Mouse (Mus musculus) urinary bladder, postnatal 14 days (tissue): ENCODE measurements around the gene Gtf2i.
A peak's percentile ranks its signal among the peaks of the same experiment; 100 is the strongest.
"Not testable (repeated sequence)": the region's sequence is repeated elsewhere in the genome, so short reads cannot be mapped to it uniquely, and the experiment has no call there.

Experiments
- DNase-seq: peaks from one replicate; pipeline ENCODE4 v3.0.0; 2021; ENCODE audit warnings: low spot score

Gene Gtf2i

GRCm38 (mm10) chr5:134314688-134315622 is at the start of gene Gtf2i:
Gene Gtf2i, minus strand, starts transcription at chr5:134314760.
- peak; percentile 94 for DNase-seq

GRCm38 (mm10) chr5:134359101-134359500 is 44.5 kb upstream of the Gtf2i start:
- DNase-seq, result no peak

GRCm38 (mm10) chr5:134355372-134355771 is 40.8 kb upstream of the Gtf2i start:
- not testable (repeated sequence) for DNase-seq

GRCm38 (mm10) chr5:134353117-134353516 is 38.6 kb upstream of the Gtf2i start:
- DNase-seq, result no peak

- DNase-seq, result no peak
Observed at GRCm38 (mm10) chr5:134352527-134353001, 38.0 kb upstream of the Gtf2i start.

- peak; percentile 79 for DNase-seq
Observed at GRCm38 (mm10) chr5:134350660-134351059, 36.1 kb upstream of the Gtf2i start.

- no peak for DNase-seq
Observed at GRCm38 (mm10) chr5:134347066-134347465, 32.5 kb upstream of the Gtf2i start.

- no peak for DNase-seq
Observed at GRCm38 (mm10) chr5:134345449-134345848, 30.9 kb upstream of the Gtf2i start.

GRCm38 (mm10) chr5:134344076-134344475 is 29.5 kb upstream of the Gtf2i start:
- DNase-seq, result no peak

GRCm38 (mm10) chr5:134343530-134343929 is 29.0 kb upstream of the Gtf2i start:
- DNase-seq, result not testable (repeated sequence)

GRCm38 (mm10) chr5:134342503-134343205 is 28.1 kb upstream of the Gtf2i start:
- DNase-seq, result no peak

GRCm38 (mm10) chr5:134341721-134342120 is 27.2 kb upstream of the Gtf2i start:
- no peak for DNase-seq

GRCm38 (mm10) chr5:134341321-134341720 is 26.8 kb upstream of the Gtf2i start:
- DNase-seq, result peak; percentile 33

GRCm38 (mm10) chr5:134340101-134340522 is 25.6 kb upstream of the Gtf2i start:
- DNase-seq, result no peak

- DNase-seq, result not testable (repeated sequence)
Observed at GRCm38 (mm10) chr5:134337012-134337411, 22.5 kb upstream of the Gtf2i start.

- peak; percentile 80 for DNase-seq
Observed at GRCm38 (mm10) chr5:134332743-134333142, 18.2 kb upstream of the Gtf2i start.

- DNase-seq, result no peak
Observed at GRCm38 (mm10) chr5:134330082-134330481, 15.5 kb upstream of the Gtf2i start.

GRCm38 (mm10) chr5:134329311-134329710 is 14.8 kb upstream of the Gtf2i start:
- no peak for DNase-seq

GRCm38 (mm10) chr5:134328482-134329001 is 14.0 kb upstream of the Gtf2i start:
- DNase-seq, result no peak

- peak; percentile 61 for DNase-seq
Observed at GRCm38 (mm10) chr5:134325856-134326566, 11.5 kb upstream of the Gtf2i start.

GRCm38 (mm10) chr5:134323869-134324268 is 9.3 kb upstream of the Gtf2i start:
- no peak for DNase-seq

GRCm38 (mm10) chr5:134323311-134323710 is 8.8 kb upstream of the Gtf2i start:
- no peak for DNase-seq
